Mouse (Mus musculus): ENCODE measurements at regions not wholly inside any gene's neighbourhood (a gene's known extent, or its start where the extent isn't known, plus 50 kb on each side); places are given as distances from the start of the nearest gene placed in this dataset.

- no peak for TF ChIP-seq POLR2A (IDR thresholded peaks at IDR 0.05; ENCODE audit: borderline replicate concordance, extremely low read depth, insufficient read depth, insufficient read length, poor library complexity, severe bottlenecking)
- TF ChIP-seq CTCF (IDR thresholded peaks at IDR 0.05; ENCODE audit: borderline replicate concordance, extremely low read depth, insufficient read depth, insufficient read length) = no peak
Observed at GRCm38 (mm10) chr3:114789082-114789481, 114.8 kb upstream of the Olfm3 start.

All from brain, embryonic 14.5 days (tissue).